Mouse (Mus musculus): Measurements from ENCODE around the gene Arid4b. TPM values are rescaled to one million over a fixed set of nuclear protein-coding genes. Genes with fewer than 3 reads are reported as not detected.

Gene Arid4b
- polyA plus RNA-seq (2017; shearing (Covaris generic)) = 152 TPM

DNA sequence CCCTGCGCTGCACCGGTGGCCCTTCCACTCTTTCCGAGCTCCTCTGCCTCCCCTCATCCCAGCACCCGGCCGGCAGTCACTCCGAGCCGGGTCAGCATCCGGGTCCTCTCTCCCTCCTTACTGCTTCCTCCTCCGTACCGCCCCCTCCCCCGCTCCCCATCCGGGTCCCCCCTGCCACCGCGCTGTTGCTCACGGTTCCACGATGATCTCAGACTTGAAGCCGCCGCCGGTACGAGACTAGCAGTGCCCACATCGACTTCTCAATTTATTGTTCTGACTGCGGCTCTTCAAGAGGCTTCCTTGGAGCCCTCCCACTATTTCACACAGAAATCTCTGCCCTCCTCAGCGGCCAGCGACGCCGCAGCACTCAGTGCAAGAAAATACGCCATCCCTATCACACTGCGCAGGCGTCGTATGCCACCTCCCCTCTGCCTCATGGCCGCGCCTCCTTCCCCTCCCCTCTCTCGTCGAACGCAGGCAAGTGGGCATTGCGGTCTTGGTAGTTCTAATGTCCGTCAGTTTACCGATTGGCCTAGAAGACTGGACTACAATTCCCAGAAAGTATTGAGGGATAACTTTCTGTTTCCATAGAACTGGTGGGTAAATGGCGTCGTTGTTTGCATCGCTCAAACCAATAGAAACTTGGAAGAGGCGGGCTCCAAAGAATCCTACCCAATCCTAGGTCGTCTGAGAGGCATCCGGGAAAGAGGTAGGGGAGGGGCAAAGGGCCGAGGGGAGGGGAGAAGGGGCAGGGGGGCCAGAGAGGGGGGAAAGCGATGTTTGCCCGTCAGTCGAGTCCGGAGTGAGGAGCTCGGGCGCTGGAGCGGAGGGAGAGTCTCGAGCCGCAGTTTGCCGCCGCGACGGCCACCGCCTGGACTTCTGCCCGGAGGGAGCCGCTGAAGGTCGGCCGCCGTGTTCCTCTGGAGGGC, at the start of gene Arid4b, which contains the start of gene Ggps1:
TSS of gene Arid4b (plus strand) at position 220 of the 929 bp plus-strand sequence.
TSS of gene Ggps1 (minus strand) at position 476 of the 929 bp plus-strand sequence.

DNA sequence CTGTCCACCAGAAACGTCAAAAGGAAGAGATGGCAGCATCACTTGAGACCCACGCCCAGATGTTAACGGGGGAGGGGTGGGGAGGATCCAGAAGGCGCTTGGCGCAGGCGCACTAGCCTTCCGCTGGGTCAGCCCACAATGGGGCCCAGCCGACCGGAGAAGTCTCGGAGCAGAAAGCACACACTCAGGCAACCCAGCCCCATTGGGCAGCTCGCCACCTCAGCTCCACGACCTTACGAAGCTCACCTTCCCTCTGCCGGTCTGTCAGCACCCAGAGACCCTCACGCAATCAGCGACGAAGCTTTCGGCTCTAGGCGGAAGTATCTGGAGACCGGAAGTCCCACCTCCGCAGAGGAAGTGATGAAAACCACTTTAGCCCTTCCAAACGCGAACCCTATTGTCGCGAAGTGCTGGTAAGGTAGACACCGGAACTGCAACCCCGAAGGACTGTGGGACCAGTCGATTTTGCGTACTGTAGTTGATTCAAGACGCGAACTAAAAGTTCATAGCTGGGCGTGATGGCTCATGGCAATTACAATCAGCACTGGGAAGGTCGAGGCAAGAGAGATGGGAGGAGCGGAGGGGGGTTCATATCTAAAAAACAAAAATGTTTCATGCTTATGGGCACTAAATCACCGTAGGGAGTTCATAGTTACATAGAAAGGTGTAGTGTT, 23.6 kb upstream of the Arid4b start, which contains the start of gene Tbce:
TSS of gene Tbce (minus strand) at position 347 of the 674 bp plus-strand sequence.

Other genes starting within 250 kb of the Arid4b start
- 43.3 TPM for gene B3galnt2, start 108.8 kb upstream of the Arid4b start, polyA plus RNA-seq (2017; shearing (Covaris generic))
- gene Tbce, start 23.6 kb upstream of the Arid4b start, polyA plus RNA-seq (2017; shearing (Covaris generic)) = 100 TPM
- gene Ggps1, start 256 bp downstream of the Arid4b start, polyA plus RNA-seq (2017; shearing (Covaris generic)) = 81.9 TPM

Measured in CD4-positive, CD25-positive, alpha-beta regulatory T cell (primary cell).